Mouse (Mus musculus) gastrocnemius, postnatal 25 days (tissue): Measurements from ENCODE around the gene Tfdp2. TPM values are rescaled to one million over a fixed set of nuclear protein-coding genes. Genes with fewer than 3 reads are reported as not detected.
"Not testable (repeated sequence)": the region's sequence is repeated elsewhere in the genome, so short reads cannot be mapped to it uniquely, and the experiment has no call there.

ENCODE experiments used
- DNase-seq: peaks from one replicate; pipeline ENCODE4 v3.0.0; 2022
- long read RNA-seq, 2 experiments: library from polyadenylated mRNA; stranded (forward); transcript quantifications; one replicate each; pipeline ENCODE4 v2.0.0; 2021
- total RNA-seq, 2 experiments: library from RNA; stranded (reverse); gene quantifications; 1 replicate in 1 of 2; 2 replicates in 1 of 2; pipeline ENCODE4 v1.2.3; 2021

Gene Tfdp2
- 10 to 100 TPM; 32.5 to 36.5 TPM for total RNA-seq
- long read RNA-seq, experiment 1, full-length matches to known transcripts = 3 of 17 reads
- long read RNA-seq, experiment 1, partial matches to known transcripts = 0 of 17 reads
- long read RNA-seq, experiment 1, other reads (novel, unspliced or antisense) = 14 of 17 reads
- long read RNA-seq, experiment 2, full-length matches to known transcripts = 5 of 34 reads
- long read RNA-seq, experiment 2, partial matches to known transcripts = 1 of 34 reads
- long read RNA-seq, experiment 2, other reads (novel, unspliced or antisense) = 28 of 34 reads

DNA sequence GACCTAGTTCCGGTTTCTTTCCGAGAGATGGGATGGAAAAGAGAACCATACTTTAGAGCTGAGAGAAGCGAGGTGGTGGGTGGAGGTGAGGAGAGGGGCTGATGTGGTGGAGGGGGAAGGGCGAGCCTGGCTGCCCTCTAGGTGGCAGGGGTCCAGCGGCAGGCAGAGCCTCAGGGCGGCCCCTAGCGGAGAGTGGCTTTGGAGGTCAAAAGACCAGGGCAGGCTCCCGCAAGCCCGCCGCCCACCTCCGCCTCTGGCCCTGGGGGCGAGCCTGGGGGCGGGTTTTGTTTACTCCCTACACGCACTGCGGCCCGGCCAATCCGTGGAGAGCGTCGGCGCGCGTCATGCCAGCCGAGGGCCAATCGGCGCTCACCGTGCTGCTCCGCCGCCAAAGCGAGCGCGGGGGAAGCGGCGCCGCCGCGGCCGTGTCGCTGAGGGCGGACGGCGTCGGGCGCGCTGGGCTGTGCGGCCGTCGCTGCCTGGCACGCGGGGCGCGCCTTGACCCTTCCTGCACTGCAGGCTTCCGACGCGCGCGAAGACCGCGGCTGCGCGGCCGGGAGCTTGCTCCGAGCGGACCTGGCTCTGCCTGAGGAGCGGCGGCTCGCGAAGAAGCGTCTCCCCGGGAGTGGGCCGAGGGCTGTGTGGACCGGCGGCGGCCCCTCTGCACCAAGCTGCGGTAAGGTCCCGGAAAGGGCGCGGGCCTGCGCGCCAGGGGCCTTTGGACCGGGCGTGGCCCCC lies at the start of gene Tfdp2:
Gene Tfdp2 (plus strand): TSS at position 391 of the 738 bp plus-strand sequence.
- peak; percentile 93 for DNase-seq

DNA sequence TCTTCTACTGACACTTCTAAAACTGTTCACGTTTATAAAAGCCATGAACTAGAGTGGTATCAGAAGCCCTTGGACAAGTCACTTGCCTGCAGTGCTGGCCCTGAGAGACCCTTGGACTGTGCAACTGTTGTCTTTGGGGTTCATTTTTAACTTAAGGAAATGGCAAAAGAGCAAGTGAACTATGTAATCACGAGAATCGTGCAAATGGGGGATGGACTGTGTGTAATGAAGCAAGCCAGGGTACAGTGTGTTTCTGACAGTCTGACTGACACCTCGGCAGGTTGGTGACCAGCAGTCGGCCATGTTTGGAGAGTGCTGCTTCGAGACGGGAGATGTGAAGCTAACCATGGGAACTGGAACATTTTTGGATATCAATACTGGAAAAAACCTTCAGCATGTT lies 43.3 kb upstream of the Tfdp2 start:
- DNase-seq = no peak

DNA sequence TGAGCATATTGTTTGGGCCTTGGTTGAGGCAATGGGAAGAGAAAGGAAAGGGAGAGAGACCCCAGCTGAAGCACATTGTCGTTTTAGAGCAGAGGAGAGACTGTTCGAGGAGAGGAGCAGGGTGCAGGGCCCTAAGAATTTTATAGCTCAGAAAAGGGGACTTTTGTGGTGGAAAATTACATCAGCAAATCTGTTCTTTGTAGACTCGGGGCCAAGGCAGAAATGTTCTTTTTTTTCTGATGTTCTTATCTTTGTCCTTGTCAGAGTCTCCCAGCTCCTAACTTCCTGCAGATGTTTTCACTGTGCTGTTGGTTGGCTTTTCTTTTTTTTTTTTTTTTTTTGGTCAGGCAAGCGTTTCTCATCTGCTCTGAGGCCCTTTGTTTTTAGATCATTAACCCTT lies 37.6 kb upstream of the Tfdp2 start:
- no peak for DNase-seq

DNA sequence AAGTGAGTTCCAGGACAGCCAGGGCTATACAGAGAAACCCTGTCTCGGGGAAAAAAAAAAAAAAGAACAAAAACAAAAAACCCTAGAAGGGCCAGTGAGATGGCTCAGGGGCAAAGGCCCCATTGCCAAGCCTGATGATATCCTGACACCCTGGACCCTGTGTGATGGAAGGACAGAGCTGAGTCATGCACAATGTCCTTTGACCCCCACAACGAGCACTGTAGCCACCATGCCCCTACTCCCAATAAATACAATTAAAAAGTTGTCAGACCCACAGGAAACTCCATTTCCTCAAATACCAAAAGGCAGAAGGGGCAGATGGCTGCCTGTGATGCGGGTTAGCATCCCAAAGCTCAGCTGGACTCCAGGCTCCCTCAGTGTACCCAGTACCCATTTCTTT lies 37.0 kb upstream of the Tfdp2 start:
- no peak for DNase-seq

DNA sequence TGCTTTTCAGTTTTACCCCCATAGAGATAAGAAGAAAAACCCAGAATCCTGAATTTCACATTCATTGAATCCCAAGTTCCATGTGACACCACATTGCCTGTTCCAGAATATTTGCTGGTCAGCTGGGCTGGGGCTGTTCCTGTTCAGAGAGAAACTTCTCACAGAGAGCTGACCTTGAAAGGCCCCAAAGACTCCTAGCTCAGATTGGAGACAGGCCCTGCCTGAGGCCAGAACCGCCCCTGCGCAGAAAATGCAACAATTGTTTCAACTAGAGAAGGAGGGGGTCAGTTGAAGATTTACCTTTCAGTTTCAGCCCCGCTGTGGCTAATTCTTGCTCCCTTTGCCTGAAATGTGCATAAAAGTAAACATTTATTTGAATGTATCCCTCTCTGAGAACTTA lies 35.3 kb upstream of the Tfdp2 start:
- DNase-seq = no peak

DNA sequence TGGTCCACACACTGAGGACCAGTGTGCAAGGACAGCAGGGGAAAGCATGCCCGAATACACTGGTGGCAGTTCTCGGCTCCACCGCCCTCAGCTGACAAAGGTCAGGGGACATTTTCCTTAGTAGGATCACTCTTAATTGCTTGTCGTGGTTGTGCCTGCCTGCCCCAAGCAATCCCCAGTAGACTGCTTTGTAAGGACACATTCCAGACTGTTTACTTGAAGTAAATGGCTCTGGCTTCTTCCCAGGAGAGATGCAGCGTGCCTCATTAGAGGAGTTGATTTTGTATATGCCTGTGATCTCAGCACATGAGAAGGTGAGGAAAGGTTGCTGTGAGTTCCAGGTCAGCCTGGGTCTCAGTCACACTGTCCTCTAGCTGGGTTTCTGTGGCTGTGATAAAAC lies 33.7 kb upstream of the Tfdp2 start:
- no peak for DNase-seq

DNA sequence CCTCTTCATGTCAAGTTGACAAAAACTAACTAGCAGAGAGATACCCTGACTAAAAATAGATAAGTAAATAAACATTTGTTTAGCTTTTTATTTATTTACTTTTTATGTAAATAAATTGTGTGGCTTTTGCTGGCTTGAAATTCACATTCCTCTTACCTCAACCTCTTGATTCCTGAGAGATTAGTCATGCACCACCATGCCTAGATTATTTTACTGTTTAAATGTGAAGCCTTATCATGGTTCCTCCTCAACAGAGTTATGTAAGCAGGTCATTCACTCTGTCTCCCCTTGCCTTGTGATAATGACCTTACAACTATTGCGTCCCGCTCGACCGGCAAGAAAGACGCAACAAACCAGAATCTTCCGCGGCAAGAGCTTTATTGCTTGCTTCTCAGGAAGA lies 32.6 kb upstream of the Tfdp2 start:
- DNase-seq = no peak

DNA sequence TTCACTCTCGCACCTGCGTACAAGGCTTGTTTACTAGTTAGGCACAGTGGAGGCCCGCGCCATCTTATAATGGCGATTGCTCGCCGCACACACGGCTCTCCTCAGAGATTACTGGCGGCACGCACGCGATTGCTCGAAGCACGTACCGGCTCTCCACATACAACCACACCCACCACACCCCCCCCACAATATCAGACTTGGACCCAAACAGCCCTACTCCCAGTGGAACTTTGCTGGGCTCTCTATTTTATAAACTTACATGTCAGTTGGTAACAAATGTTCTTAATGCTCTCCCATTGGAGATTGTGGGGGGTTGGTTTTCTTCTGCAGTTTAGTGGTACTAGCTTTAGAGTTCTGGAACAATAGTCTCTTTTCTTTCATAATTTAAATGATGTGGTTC lies 32.1 kb upstream of the Tfdp2 start:
- not testable (repeated sequence) for DNase-seq

DNA sequence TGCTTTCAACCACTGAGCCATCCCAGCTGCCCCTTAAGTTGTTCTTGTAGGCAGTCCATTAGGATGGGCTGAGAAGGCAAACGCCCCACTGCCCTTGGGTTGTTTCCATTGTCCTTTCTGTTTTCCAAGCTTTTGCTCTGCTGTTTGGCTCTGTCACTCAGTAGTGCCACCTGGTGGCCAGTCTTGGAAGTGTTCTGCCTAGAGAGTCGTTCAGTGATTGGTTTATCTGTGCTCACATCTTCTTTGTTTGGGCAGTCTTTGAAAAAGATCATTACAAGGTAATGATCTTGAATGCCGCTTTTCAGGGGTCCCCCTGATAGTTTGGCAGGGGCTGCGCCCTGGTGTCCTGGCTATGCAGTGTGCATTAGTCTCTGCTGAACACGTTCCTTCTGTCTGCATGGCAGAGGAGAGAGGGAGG lies 28.9 kb upstream of the Tfdp2 start:
- DNase-seq = peak; percentile 32

DNA sequence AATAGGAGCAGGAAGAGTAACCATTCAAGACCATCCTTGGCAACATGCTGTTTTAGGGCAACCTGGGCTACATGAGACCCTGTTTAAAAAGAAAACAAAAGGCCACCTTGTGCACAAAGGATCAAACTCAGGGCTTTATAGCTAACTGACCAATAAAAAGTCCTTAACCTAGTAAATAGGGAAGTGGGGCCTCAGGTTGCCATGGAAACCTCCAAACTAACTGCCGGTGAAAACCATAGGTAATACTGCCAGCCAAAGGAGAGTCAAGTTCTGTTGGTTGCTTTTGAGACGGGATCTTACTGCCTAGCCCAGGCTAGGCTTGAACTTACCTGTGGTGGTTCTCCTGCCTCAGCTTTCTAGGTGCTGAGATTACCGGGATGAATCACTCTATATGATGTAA lies 25.5 kb upstream of the Tfdp2 start:
- no peak for DNase-seq

DNA sequence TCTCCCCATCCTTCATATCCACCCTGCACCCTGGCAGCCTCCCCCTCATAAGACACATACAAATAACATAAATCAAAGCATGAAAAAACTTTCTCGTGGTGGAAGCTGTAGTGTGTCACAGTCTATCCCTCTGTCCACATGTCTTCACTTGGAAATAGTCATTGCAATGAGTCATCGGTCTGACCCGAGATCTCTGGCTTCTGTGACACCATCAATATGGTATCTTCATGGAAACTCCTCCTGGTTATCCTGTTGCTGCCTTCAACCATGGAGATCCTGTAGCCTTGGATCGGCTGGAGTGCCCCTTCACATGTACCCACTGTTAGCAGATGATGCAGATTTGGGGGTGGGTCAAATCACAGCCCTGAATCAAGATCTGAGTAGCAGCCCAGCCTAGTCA lies 11.2 kb upstream of the Tfdp2 start:
- no peak for DNase-seq

DNA sequence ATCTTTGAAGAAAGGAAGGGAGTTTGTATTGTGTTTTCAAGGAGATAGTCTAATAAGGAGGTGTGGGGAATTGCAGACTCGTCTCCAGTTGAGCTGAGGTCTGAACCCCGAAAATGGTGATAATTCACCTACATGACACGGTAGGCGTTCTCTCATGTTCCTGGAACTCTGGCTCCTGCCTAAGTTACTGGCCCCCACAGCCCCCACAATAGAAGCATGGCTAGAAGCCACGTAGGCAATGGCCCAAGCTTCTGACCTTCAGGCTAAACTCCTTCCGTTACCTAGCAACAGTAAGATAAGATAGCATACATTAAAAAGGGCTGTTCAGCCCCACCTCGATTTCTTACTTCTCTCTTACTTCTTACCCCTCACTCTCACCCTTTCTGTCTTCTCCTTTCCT lies 9.4 kb upstream of the Tfdp2 start:
- no peak for DNase-seq

DNA sequence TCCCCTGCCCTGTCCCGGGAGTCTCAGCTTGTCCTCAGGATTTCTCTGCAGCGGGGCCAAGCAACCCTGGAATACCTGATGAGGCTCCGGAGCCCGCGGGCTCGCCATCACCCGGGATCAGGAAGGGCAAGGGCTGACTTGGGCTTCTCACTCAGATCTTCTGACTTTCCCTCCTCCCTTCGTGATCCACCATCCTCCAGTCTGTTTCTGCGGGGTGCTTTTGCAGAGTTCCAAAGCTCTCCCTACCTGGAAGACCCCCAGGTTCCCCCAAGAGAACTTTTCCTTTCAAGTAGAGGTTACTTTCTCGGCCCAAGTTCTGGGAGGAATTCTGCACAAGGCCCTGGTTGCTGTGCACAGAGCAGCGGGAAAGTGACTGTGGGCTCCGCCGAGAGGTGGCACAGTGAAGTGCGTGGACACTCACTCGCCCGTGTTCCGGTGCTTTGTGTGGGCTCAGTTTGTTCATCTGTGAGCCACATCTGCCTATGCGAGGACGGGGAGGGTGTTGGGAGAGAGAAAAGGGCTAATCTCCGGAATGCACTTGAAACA lies 634 bp downstream of the Tfdp2 start:
- peak; percentile 33 for DNase-seq

DNA sequence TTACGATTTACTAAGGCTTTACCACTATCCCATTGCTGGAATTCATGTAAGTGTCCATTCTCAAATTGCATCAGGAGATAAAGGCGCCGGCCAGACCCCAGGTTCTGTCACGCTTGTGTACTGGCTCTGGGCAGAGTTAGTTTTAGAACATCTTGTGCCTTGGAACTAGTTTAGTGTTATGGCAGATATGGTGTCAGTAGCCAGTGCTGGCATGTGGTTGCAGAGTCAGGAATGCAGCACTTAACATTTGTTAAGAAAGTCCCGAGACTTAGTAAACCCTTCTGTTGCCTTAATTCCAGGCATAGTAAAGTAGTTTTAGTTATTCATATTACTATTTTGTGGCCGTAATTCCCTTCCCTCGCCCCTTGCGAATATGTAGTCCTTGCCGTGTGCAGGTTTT lies 1.7 kb downstream of the Tfdp2 start:
- peak; percentile 45 for DNase-seq

DNA sequence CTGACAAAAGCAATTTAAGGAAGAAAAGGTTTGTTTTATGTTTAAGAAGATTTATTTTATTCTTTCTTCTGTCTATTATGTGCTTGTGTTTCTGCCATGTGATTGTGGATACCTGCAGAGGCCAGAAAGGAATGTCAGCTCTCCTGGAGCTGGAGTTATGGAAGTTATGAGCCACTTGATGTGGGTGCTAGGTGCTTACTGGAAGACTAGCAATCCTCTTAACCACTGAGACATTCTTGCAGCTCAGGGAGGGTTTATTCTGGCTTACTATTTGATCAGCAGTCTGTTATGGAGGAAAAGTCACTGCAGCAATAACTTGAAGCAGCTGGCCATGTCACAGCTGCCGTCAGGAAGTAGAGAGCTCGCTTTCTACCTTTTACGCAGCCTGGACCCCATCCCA lies 7.6 kb downstream of the Tfdp2 start:
- DNase-seq = no peak

DNA sequence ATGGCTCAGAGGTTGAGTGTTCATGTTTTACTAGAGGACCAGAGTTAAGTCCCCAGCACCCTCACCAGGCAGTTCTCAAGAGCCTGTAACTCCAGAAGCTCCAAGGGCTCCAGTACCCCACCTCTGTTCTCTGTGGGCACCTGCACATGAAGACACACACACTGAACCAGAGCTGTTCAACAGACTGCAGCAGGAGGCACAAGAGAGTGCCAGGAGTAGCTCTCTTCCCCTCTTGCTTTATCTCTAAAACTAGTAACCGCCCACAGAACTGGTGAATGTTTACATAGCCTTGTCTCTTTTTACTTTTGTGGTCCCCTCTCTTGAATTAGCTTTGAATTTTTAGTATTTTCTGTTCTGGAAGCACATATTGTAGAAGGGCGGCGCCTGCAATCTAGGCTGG lies 11.4 kb downstream of the Tfdp2 start:
- no peak for DNase-seq

DNA sequence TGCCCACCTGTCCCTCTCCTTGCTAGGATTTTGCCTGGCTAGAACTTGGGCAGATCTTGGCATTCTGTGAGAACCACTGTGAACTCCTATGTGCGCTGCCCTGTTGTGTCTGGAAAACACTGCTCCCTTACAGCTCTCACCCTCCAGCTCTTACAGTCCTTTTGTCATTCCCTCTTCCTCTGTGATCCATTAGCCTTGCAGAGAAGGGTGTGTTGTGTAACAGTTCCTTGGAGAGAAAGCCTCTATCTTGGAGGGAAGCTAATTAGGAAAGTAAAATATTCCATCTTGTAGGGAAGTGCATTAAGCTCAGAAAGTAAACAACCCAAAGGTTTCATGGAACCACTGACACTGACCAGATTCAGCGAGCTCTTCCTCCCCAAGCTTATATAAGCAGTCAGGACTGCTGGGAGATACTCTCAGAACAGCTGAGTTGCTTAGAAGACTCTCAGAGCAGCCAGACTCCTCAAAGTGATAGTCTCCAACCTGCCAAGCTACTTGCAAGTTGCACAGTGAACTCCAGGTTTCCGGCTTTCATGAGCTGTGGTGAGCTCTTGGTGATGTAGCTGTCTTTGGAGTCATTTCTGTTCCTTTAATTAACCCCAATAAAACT lies 17.1 kb downstream of the Tfdp2 start:
- no peak for DNase-seq

DNA sequence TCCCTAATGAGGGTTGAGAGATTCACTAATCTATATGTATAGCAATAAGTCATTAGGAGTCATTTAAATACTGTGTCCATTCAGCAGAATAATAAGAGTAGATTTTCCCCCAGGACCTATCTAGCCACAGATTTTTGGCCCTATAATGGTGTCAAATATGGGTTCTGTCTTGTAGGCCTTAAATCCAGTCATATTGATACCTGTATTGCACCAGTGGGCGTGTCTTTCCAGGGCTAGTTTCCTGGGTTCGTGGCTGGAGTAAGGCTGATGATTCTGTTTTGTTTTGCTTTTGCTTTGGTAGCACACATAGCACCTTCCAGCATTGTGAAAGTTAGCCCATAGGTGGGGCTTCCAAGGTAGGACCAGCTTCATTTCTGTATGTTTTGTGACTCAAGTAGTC lies 18.1 kb downstream of the Tfdp2 start:
- no peak for DNase-seq

DNA sequence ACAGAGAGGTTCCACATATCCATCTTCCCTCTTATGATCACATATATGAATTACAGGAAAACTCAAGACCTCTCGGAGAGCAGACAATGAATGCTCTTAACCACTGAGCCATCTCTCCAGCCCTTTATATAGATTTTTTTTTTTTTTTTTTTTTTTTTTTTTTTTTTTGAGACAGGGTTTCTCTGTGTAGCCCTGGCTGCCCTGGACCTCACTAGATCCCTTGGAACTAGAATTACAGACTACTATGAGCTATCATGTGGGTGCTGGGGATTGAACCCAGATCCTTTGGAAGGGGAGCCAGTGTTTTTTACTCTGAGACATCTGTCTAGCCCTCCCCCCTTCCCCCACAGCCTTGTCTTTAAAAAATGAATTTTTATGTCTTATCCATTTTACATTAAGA lies 21.2 kb downstream of the Tfdp2 start:
- DNase-seq = no peak

DNA sequence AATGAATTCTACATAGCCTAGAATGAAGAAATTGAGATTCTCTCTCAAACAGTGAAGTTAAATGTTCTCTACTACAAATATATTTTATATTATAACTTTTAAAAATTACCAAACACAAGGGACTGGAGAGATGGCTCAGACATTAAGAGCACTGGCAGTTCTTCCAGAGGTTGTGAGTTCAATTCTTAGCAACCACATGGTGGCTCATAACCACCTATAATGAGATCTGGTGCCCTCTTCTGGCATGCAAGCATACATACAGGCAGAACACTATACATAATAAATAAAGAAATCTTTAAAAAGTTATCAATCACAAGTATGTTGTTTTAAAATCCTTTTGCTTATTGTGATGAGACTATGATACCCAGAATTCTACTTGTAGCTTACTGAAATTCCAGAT lies 21.7 kb downstream of the Tfdp2 start:
- DNase-seq = no peak

DNA sequence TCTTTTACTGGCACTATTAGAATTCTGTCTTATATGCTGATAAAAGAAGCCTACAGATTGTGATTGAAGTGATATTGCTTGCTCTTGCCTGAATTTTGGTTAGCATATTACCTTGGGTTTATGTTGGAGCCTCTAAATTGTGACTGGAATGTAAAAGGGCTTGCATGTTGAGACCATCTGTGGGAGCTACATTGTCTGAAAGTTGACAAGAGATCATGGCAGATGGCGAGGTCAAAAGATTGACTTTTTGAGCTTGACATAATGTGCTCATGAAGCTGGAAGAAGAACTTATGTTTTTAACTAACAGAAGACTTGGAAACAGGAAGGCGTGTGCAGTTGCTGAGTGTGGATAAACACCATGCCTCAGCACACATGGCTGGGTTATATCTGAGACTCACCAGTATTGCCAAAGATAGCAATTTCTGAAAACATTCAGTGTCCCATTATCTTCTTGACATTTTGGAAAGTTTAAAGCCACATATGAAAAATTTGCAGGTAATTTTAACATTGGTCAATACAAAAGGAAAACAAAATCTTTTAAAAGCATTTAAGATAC lies 23.1 kb downstream of the Tfdp2 start:
- no peak for DNase-seq

DNA sequence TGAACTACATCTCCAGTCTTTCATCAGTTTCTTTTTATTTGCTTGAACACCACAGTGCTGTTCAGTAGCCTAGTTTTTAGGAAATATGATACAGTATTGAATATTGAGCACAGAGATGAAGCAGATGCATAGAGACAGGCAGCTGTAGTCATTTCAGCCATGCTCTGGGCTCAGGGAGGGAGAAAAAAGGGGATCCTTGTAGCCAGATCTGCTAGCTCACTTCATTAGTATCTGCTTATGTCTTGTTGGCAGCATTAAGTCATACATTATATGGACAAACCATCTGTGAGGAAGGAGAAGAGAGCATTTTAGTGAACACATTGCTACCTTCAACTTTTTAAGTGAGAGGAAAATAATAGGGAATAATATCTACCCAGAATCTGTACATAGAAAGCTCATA lies 24.3 kb downstream of the Tfdp2 start:
- no peak for DNase-seq

DNA sequence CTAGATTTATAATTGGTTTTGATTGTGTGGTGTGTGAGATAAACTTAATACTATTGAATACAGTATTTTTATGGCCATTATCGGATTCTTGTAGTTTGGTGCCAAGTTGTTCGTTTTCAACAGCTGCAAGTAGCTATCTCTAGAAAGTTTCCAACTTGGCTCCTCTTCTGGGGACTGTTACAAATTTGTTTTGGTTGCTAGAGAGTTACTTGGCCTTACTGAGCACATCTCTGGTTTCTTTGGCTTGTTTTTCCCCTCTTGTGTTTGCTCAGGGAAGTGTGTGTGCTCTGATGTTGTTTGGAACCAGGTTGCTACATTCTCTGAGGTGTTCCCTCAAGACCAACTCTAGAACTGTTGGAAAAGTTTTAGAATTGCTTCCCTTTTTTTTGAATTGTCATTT lies 27.2 kb downstream of the Tfdp2 start:
- DNase-seq = no peak
